Mouse (Mus musculus): ENCODE data around the gene Atp8b4. TPM values are rescaled to one million over a fixed set of nuclear protein-coding genes. Genes with fewer than 3 reads are reported as not detected.

The Atp8b4 gene
- polyA plus RNA-seq, 1 experiment from 2014 or later: 0.11 TPM

- H3K4me1 ChIP-seq: no peaks in the 10 kb centered on the region
- no peak overlapping the region for H3K4me2 ChIP-seq (replicated peaks)
- 13% methylated on average over 7 of the region's 7 CpGs for WGBS
- 0 out of 2 replicates have a peak, but pooled peaks have one; percentile 71 for ATAC-seq (ENCODE audit: low FRiP score, low read depth)
- H3K9me3 ChIP-seq: no peaks in the 10 kb centered on the region
- H3K36me3 ChIP-seq: no peaks in the 10 kb centered on the region
- H3K4me3 ChIP-seq: no peak overlapping the region
- no peaks in the 10 kb centered on the region for H3K27me3 ChIP-seq (replicated peaks)
- no peak overlapping the region for H3K27ac ChIP-seq
- H3K9ac ChIP-seq: no peak overlapping the region
These were observed 20.4 kb upstream of the Atp8b4 start for GRCm38 (mm10) chr2:126520828-126521227.

- no peak for ATAC-seq (ENCODE audit: low FRiP score, low read depth)
- no peaks in the 10 kb centered on the region for H3K4me1 ChIP-seq
- H3K27ac ChIP-seq: no peak overlapping the region
- H3K36me3 ChIP-seq: no peaks in the 10 kb centered on the region
- H3K9me3 ChIP-seq: no peaks in the 10 kb centered on the region
- H3K9ac ChIP-seq: no peak overlapping the region
- no peak overlapping the region for H3K4me3 ChIP-seq
- H3K27me3 ChIP-seq (replicated peaks): no peaks in the 10 kb centered on the region
- WGBS: 89% methylated on average over 11 of the region's 11 CpGs
- H3K4me2 ChIP-seq (replicated peaks): no peak overlapping the region
These were observed 19.6 kb upstream of the Atp8b4 start for GRCm38 (mm10) chr2:126519872-126520581.

DNA sequence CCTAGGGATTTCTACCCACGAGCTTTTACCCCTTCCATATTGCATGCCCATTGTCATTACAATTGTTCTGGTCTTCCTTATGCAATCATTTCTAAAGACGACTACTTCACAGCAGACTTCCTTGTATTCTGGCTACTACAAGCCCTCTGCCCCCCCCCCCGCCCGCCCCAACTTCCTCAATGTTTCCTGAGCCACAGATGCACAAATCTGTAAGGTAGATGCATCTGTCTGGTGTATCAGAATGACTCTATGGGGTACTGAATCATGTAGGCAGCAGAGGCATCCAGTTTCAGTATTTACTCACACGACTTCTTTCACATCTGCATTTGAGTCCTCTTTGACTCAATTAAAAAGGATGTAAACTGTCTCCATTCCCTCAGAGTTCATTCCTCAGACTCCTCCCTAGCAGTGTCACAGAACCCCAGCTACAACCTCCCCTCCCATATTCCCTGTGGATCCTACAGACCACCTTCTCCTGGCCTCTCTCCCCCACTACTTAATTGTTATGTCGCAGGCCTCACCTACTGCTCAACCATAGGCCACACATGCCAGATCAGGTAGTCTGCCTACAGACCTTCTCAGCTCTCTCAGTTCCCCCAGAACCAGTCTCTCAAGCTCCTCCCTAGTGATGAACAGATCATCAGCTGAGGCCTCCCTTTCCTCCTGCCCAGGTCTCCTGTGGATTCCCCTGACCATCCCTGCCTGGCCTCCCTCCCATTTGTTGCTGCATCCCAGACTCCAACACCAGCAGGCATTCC lies 14.8 kb upstream of the Atp8b4 start:
- H3K36me3 ChIP-seq: no peaks in the 10 kb centered on the region
- no peaks in the 10 kb centered on the region for H3K4me1 ChIP-seq
- H3K27me3 ChIP-seq (replicated peaks): no peaks in the 10 kb centered on the region
- H3K27ac ChIP-seq: no peak overlapping the region
- no peak for ATAC-seq (ENCODE audit: low FRiP score, low read depth)
- no peak overlapping the region for H3K4me2 ChIP-seq (replicated peaks)
- no peak overlapping the region for H3K4me3 ChIP-seq
- no peaks in the 10 kb centered on the region for H3K9me3 ChIP-seq
- 82% methylated on average over 6 of the region's 6 CpGs for WGBS
- H3K9ac ChIP-seq: no peak overlapping the region

GRCm38 (mm10) chr2:126508228-126508627 lies 7.8 kb upstream of the Atp8b4 start:
- ATAC-seq (ENCODE audit: low FRiP score, low read depth): no peak

DNA sequence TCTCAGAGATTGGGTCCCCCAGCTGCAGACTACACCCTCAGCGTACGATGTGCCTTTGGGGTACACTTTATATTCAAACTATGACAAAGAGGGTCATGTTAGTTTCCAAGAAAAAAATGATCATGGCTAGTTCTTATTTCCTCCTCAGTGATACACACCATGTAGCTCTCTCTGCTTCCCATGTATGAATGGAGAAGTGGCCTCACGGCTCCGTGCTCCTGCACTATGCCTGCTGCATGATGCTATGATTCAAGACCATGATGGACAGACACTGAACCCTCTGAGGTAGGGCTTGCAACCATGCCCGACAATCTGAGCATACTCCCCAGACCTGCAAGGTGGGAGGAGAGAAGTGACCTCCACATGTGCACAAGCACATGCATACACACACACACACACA lies 7.0 kb upstream of the Atp8b4 start:
- Histone ChIP-seq H3K4me3 (no peak overlapping the region), H3K9me3 (no peaks in the 10 kb centered on the region), H3K4me2 (replicated peaks) (no peak overlapping the region), H3K9ac (no peak overlapping the region), H3K27me3 (replicated peaks) (no peaks in the 10 kb centered on the region), H3K36me3 (no peaks in the 10 kb centered on the region), H3K4me1 (no peaks in the 10 kb centered on the region), H3K27ac (no peak overlapping the region)
- 92% methylated on average over 5 of the region's 5 CpGs for WGBS
- ATAC-seq (ENCODE audit: low FRiP score, low read depth): no peak

More at GRCm38 (mm10) chr2:126508228-126508627, 7.8 kb upstream of the Atp8b4 start:
- WGBS: 67% methylated on average over 1 of the region's 1 CpGs
- no peaks in the 10 kb centered on the region for H3K9me3 ChIP-seq
- no peak overlapping the region for H3K4me3 ChIP-seq
- H3K4me1 ChIP-seq: no peaks in the 10 kb centered on the region
- no peaks in the 10 kb centered on the region for H3K36me3 ChIP-seq
- no peak overlapping the region for H3K27ac ChIP-seq
- no peak overlapping the region for H3K9ac ChIP-seq
- no peaks in the 10 kb centered on the region for H3K27me3 ChIP-seq (replicated peaks)
- no peak overlapping the region for H3K4me2 ChIP-seq (replicated peaks)

DNA sequence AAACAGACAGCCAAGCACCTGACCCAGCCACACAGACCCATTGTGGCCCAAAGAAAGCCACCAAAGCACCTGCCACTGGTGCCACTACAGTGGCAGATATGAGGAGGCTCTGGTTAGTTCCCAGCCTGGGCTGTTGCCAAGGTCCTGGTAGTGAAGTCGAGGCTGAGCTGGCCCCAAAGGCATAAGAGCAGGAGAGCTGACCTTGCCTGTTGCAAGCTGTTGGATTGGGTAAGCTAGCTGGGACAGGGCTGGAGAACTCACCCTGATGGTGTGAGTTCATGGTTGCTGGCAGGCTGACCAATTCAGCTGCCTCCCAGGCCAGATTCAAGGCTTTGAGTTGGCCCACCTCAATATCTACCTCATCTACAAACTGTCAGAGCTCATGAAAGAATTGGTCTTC lies 4.7 kb upstream of the Atp8b4 start:
- no peak overlapping the region for H3K4me2 ChIP-seq (replicated peaks)
- no peaks in the 10 kb centered on the region for H3K27me3 ChIP-seq (replicated peaks)
- H3K27ac ChIP-seq: no peak overlapping the region
- no peak for ATAC-seq (ENCODE audit: low FRiP score, low read depth)
- H3K4me3 ChIP-seq: no peak overlapping the region
- H3K9me3 ChIP-seq: no peaks in the 10 kb centered on the region
- no peaks in the 10 kb centered on the region for H3K4me1 ChIP-seq
- H3K9ac ChIP-seq: no peak overlapping the region
- H3K36me3 ChIP-seq: no peaks in the 10 kb centered on the region
- 83% methylated on average over 1 of the region's 1 CpGs for WGBS

GRCm38 (mm10) chr2:126499730-126500129 lies 744 bp downstream of the Atp8b4 start:
- ATAC-seq (ENCODE audit: low FRiP score, low read depth): no peak
- WGBS: 79% methylated on average over 8 of the region's 8 CpGs
- no peaks in the 10 kb centered on the region for H3K27me3 ChIP-seq (replicated peaks)
- H3K4me2 ChIP-seq (replicated peaks): no peak overlapping the region
- no peaks in the 10 kb centered on the region for H3K4me1 ChIP-seq
- no peak overlapping the region for H3K27ac ChIP-seq
- H3K9ac ChIP-seq: no peak overlapping the region
- no peaks in the 10 kb centered on the region for H3K9me3 ChIP-seq
- H3K4me3 ChIP-seq: no peak overlapping the region
- H3K36me3 ChIP-seq: no peaks in the 10 kb centered on the region

- no peaks in the 10 kb centered on the region for H3K27me3 ChIP-seq (replicated peaks)
- H3K4me2 ChIP-seq (replicated peaks): no peak overlapping the region
- H3K9me3 ChIP-seq: no peaks in the 10 kb centered on the region
- no peak overlapping the region for H3K9ac ChIP-seq
- 86% methylated on average over 11 of the region's 11 CpGs for WGBS
- H3K4me1 ChIP-seq: no peaks in the 10 kb centered on the region
- no peak for ATAC-seq (ENCODE audit: low FRiP score, low read depth)
- H3K4me3 ChIP-seq: no peak overlapping the region
- H3K27ac ChIP-seq: no peak overlapping the region
- no peaks in the 10 kb centered on the region for H3K36me3 ChIP-seq
These were observed 1.6 kb downstream of the Atp8b4 start for GRCm38 (mm10) chr2:126498761-126499452.

DNA sequence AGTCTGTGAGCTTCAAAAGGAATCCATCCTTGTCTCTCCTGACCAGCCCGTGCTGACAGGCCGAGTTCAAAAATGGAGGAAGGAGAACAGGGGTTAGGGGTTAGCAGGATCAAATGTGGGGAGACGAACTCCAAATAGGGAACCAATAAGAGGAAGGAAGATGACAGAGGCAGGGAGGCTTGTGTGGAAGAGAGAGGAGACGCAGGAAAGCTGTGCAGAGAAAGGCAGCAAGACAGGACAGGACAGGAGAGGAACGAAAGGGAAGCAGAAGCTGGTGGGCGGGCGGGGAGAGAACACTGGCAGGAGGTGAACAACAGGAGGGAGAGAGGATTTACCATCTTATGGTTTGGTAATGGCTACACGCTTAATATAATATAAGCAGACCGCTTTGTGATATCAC lies 3.6 kb downstream of the Atp8b4 start:
- 87% methylated on average over 9 of the region's 9 CpGs for WGBS
- no peak overlapping the region for H3K9ac ChIP-seq
- H3K9me3 ChIP-seq: no peaks in the 10 kb centered on the region
- H3K27me3 ChIP-seq (replicated peaks): no peaks in the 10 kb centered on the region
- H3K4me2 ChIP-seq (replicated peaks): no peak overlapping the region
- no peak for ATAC-seq (ENCODE audit: low FRiP score, low read depth)
- no peak overlapping the region for H3K27ac ChIP-seq
- no peaks in the 10 kb centered on the region for H3K4me1 ChIP-seq
- no peak overlapping the region for H3K4me3 ChIP-seq
- no peaks in the 10 kb centered on the region for H3K36me3 ChIP-seq

DNA sequence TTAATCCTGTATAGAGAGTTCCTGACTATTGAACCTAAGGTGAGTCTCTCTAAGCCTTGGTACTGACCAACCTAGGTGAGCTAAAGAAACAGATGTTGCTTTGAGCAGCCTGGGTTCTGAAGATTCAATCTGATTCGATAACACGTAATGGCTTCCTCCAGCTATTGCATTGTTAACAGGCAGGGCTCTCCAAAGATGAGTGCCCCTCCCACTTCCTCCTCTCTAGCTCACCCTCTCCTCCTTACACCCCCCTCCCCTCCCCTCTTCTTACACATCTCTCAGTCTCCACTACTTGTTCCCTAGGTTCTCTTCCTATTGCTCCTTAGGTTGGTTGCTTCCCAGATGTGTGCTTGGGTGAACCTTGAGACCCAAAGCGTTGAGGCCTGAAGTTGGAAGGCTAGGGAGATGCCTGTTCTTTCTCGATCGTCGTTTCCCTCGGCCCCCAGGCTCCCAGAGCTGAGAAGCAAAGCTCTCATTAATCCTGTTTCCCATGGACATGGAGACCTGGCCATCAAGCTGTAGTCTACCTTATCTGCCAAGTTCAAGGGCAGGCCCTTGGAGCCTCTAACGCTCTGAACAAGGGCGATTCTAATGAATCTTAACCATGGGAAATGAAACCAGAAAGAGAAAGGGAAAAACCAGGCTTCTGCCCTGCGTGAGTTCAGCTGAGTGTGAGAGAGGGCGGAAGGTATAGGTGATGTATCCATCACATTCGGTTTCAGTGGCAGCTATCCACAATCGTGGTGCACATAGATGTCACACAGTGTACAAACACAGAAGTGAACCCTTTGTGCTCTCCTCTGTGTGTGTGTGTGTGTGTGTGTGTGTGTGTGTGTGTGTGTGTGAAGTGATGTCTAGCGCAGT lies 4.4 kb downstream of the Atp8b4 start:
- H3K4me1 ChIP-seq: no peaks in the 10 kb centered on the region
- 87% methylated on average over 14 of the region's 14 CpGs for WGBS
- H3K9ac ChIP-seq: no peak overlapping the region
- 0 out of 2 replicates have a peak, but pooled peaks have one; percentile 21 for ATAC-seq (ENCODE audit: low FRiP score, low read depth)
- no peaks in the 10 kb centered on the region for H3K36me3 ChIP-seq
- H3K4me2 ChIP-seq (replicated peaks): no peak overlapping the region
- H3K9me3 ChIP-seq: no peaks in the 10 kb centered on the region
- no peaks in the 10 kb centered on the region for H3K27me3 ChIP-seq (replicated peaks)
- H3K27ac ChIP-seq: no peak overlapping the region
- H3K4me3 ChIP-seq: no peak overlapping the region

- no peaks in the 10 kb centered on the region for H3K9me3 ChIP-seq
- no peak overlapping the region for H3K4me2 ChIP-seq (replicated peaks)
- H3K4me1 ChIP-seq: no peaks in the 10 kb centered on the region
- H3K27me3 ChIP-seq (replicated peaks): no peaks in the 10 kb centered on the region
- no peak overlapping the region for H3K9ac ChIP-seq
- no peak overlapping the region for H3K27ac ChIP-seq
- WGBS: 38% methylated on average over 7 of the region's 7 CpGs
- ATAC-seq (ENCODE audit: low FRiP score, low read depth): peak; percentile 61; the same call in 1 of the 2 replicates
- no peak overlapping the region for H3K4me3 ChIP-seq
- no peaks in the 10 kb centered on the region for H3K36me3 ChIP-seq
These were observed 5.2 kb downstream of the Atp8b4 start for GRCm38 (mm10) chr2:126495230-126495629.
